Mouse (Mus musculus): ENCODE measurements around the gene Vac14. TPM values are rescaled to one million over a fixed set of nuclear protein-coding genes. Genes with fewer than 3 reads are reported as not detected.

Gene Vac14
- 32.0 and 32.7 TPM in 2 replicates for polyA plus RNA-seq (2015; fragmentation: Nextera tagmentation; extraction: Ambion mirVana)

DNA sequence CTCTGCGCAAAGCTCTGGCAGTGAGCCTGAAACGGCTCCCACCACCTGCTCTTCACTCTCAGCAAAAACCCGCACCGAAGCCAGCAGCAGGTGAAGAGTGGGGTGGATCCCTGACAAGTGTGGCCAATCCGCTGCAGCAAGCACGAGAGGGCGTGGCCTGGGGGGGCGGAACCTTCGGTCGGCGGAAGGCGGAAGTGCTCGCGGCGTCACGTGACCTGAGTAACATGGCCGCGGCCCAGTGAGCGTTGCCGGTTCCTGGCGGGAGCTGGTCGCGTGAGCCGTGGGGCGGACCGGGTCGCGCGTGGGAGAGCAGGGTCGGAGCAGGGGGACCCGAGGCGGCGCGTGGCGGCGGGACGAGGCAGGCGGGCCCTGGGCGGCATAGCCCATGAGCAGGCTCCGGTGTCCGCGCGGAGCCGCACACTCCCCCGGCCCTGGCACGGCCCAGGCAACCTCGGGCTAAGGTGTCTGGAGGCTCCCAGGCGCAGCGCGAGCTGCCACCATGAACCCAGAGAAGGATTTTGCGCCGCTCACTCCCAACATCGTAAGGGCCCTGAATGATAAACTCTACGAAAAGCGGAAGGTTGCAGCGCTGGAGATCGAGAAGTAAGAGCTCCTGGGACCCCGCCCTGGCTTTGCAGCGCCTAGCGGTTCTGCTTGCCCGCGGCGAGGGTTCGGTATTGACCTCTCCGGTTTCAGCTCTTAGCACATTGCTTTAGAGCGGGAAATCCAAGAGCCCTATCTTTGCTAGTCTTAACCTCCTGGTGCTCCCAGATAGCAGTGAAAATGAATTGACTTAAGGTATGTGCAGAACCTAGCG lies at the start of gene Vac14:
Gene Vac14 (plus strand): TSS at position 195 of the 817 bp plus-strand sequence.
- Histone ChIP-seq H3K4me2 (peak within 1 kb of the TSS; percentile 87), H3K27ac (peak within 1 kb of the TSS; percentile 79), H3K4me3 (peak within 1 kb of the TSS; percentile 68), H3K9ac (peak within 1 kb of the TSS; percentile 62), H3K4me1 (peaks cover 23% of the 10 kb centered on the region), H3K36me3 (replicated peaks) (no peaks in the 10 kb centered on the region), H3K27me3 (replicated peaks) (no peaks in the 10 kb centered on the region), H3K9me3 (no peaks in the 10 kb centered on the region)
- WGBS = under 1% methylated on average over 66 of the region's 67 CpGs
- peak; percentile 98 for ATAC-seq (replicated peaks)

DNA sequence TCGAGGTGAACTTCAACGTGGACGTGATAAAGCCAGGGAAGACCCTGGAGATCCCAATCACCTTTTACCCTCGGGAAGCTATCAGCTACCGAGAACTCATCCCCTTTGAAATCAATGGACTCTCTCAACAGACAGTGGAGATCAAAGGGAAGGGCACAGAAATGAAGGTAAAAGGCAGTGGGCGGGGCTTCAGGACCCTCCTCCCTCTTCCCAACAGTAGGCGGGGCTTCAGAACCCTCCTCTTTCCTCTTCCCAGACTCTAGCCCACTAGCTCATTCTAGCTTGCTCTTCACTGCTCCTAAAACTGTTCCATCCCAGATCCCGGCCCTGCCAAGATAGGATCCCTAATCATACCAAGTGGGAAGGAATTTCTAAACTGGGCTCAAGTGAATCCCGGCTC lies 25.7 kb upstream of the Vac14 start:
- Histone ChIP-seq H3K9ac (no peak overlapping the region), H3K4me3 (no peak overlapping the region), H3K4me2 (no peak overlapping the region), H3K36me3 (replicated peaks) (no peaks in the 10 kb centered on the region), H3K4me1 (no peaks in the 10 kb centered on the region), H3K9me3 (no peaks in the 10 kb centered on the region), H3K27ac (no peak overlapping the region), H3K27me3 (replicated peaks) (no peaks in the 10 kb centered on the region)
- no peak for ATAC-seq (replicated peaks)
- WGBS = 85% methylated on average over 9 of the region's 9 CpGs

DNA sequence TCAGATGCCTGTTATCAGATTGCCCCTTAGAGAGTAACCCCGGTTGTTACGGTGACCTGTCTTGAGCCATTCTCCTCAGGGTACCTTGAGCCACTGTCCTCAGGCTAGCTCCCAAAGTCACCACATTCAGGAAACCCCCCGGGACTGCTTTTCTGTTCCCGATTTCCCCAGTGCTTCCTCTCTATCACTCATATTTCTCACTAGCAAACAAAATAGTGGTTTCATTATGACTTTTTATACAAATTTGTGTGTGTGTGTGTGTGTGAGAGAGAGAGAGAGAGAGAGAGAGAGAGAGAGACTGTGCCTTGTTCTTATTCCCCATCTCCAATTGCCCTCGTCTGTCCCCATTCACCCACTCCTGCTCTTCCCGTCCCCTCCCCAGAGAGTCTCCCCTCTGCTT lies 24.2 kb upstream of the Vac14 start:
- Histone ChIP-seq H3K9ac (no peak overlapping the region), H3K27me3 (replicated peaks) (no peaks in the 10 kb centered on the region), H3K4me3 (no peak overlapping the region), H3K4me2 (no peak overlapping the region), H3K27ac (no peak overlapping the region), H3K4me1 (no peaks in the 10 kb centered on the region), H3K36me3 (replicated peaks) (no peaks in the 10 kb centered on the region), H3K9me3 (no peaks in the 10 kb centered on the region)
- 81% methylated on average over 6 of the region's 6 CpGs for WGBS
- no peak for ATAC-seq (replicated peaks)

DNA sequence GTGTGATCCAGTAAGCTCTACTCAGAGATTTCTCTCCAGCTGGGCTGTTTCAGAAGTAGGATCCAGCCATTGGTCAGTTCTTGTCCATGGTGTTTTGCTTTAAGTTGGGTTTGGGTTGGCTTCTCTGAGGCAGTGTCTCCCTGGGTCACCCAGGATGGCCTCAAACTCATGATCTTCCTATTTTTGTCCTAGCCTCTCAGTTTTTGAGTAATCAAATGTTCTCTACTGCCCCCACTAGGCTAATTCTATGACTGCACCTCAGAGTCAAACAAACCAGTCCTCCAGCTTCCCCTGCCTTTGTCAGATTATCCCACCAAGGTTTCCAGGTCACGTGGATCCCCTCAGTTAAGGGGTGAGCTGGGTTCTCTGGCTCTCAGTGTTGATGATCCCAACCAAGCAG lies 13.8 kb upstream of the Vac14 start:
- Histone ChIP-seq H3K27ac (no peak overlapping the region), H3K4me1 (0 out of 2 replicates have a peak, but pooled peaks cover 3% of the 10 kb centered on the region), H3K9me3 (no peaks in the 10 kb centered on the region), H3K4me2 (no peak overlapping the region), H3K27me3 (replicated peaks) (no peaks in the 10 kb centered on the region), H3K9ac (no peak overlapping the region), H3K36me3 (replicated peaks) (no peaks in the 10 kb centered on the region), H3K4me3 (no peak overlapping the region)
- WGBS = 7% methylated on average over 1 of the region's 1 CpGs
- no peak for ATAC-seq (replicated peaks)

DNA sequence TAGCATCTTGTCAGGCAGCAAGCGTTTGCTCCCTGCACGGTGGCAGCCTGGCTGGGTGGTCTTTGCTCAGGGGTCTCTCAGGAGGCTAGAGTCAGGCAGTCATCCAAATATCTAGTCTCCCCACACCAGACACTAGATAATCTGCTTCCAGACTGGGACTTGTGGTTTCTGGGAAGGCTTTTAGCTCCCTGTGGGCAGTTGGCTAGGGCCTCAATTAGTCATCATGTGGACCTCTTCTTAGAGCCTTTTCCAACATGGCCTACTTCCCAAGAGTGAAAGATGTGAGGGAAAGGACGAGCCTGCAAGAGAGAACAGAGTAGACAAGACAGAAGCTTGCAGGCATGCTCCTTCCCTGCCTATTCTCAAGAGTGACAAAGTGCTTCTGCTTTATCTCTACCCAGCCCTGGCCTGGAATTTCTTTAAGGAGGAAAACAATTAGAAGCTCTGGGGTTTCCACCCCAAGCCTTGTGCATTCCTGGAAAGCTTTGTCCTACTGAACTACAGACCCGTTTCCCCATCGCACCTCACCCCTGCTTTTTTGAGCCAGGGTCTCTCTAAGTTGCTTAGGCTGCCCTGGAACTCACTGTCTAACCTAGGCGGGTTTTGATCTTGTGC lies 12.9 kb upstream of the Vac14 start:
- no peak overlapping the region for H3K27ac ChIP-seq
- H3K4me1 ChIP-seq = 0 out of 2 replicates have a peak, but pooled peaks cover 3% of the 10 kb centered on the region
- no peaks in the 10 kb centered on the region for H3K9me3 ChIP-seq
- H3K27me3 ChIP-seq (replicated peaks) = no peaks in the 10 kb centered on the region
- no peak overlapping the region for H3K4me2 ChIP-seq
- WGBS = 56% methylated on average over 6 of the region's 6 CpGs
- H3K36me3 ChIP-seq (replicated peaks) = no peaks in the 10 kb centered on the region
- ATAC-seq (replicated peaks) = no peak
- no peak overlapping the region for H3K4me3 ChIP-seq
- H3K9ac ChIP-seq = no peak overlapping the region

DNA sequence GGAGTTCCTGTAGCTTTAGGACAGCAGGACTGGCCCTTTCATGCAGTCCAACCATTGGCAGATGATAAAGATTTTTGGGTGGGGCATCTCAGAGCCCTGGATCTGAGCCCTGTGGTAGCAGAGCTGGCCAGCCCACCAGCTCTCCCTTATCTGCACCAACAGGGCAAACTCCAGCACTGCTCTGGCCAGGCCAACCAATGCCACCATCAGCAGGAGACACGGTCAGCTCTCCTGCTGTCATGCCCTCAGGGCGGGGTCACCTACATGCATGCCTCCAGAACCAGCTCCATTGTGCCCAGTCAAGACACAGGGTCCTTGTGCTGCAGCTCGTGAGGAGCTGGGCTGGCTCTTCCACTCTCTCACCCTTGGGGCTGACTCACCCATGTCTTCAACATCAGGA lies 2.7 kb upstream of the Vac14 start:
- Histone ChIP-seq H3K9me3 (no peaks in the 10 kb centered on the region), H3K36me3 (replicated peaks) (no peaks in the 10 kb centered on the region), H3K4me1 (peaks cover 23% of the 10 kb centered on the region), H3K9ac (no peak overlapping the region), H3K4me3 (no peak overlapping the region), H3K27ac (no peak overlapping the region), H3K4me2 (no peak overlapping the region), H3K27me3 (replicated peaks) (no peaks in the 10 kb centered on the region)
- no peak for ATAC-seq (replicated peaks)
- 80% methylated on average over 3 of the region's 3 CpGs for WGBS

DNA sequence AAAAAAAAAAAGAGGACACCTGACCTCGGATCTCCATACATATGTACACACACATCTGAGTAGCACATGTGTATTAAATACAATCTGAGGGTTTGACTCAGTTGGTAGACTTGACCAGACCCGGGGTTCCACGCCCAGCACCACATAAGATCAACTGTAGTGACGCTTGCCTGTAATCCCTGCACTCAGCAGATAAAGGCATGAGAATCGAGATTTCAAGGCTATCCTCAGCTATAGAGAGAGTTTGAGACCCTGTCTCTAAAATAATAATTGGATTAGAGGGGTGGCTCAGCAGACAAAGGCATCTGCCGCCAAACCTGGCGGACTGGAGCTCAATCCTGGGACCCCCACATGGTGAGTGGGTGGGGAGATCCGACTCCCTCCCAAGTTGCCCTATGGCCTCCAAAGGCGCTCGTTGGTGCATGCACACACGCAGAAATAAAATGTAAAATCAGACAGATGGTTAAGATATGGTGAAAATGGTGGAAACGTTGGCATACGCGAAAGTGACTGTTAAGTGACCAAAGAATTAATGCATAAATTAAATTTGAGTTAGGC lies 505 bp upstream of the Vac14 start:
- 15% methylated on average over 14 of the region's 14 CpGs for WGBS
- H3K27me3 ChIP-seq (replicated peaks) = no peaks in the 10 kb centered on the region
- H3K36me3 ChIP-seq (replicated peaks) = no peaks in the 10 kb centered on the region
- H3K9ac ChIP-seq = peak overlapping the region; percentile 58
- H3K4me1 ChIP-seq = peaks cover 23% of the 10 kb centered on the region
- H3K27ac ChIP-seq = peak overlapping the region; percentile 79
- H3K4me3 ChIP-seq = peak overlapping the region; percentile 68
- ATAC-seq (replicated peaks) = peak; percentile 57
- no peaks in the 10 kb centered on the region for H3K9me3 ChIP-seq
- H3K4me2 ChIP-seq = peak overlapping the region; percentile 87

DNA sequence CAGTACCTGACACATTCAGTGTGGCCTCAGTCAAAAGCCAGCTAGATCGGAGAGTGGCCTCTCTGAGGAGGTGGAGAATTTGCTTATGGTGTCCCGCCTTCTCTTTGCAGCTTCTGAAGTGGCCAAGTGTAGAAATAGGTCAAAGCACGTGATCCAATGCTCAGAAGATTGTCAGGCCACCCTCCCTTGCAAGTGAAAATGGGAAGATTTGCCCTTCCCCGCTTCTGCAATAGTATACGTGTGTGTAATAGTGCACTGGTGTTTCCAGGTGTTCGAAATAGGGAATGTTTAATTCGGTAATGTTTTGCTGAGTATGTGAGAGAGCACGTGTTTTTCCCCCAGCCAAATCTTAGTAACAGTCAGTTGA lies 806 bp downstream of the Vac14 start:
- no peaks in the 10 kb centered on the region for H3K27me3 ChIP-seq (replicated peaks)
- peaks cover 23% of the 10 kb centered on the region for H3K4me1 ChIP-seq
- H3K9ac ChIP-seq = peak overlapping the region; percentile 62
- no peak overlapping the region for H3K27ac ChIP-seq
- H3K4me3 ChIP-seq = peak overlapping the region; percentile 68
- WGBS = 27% methylated on average over 8 of the region's 8 CpGs
- ATAC-seq (replicated peaks) = no peak
- H3K4me2 ChIP-seq = peak overlapping the region; percentile 87
- no peaks in the 10 kb centered on the region for H3K9me3 ChIP-seq
- no peaks in the 10 kb centered on the region for H3K36me3 ChIP-seq (replicated peaks)

DNA sequence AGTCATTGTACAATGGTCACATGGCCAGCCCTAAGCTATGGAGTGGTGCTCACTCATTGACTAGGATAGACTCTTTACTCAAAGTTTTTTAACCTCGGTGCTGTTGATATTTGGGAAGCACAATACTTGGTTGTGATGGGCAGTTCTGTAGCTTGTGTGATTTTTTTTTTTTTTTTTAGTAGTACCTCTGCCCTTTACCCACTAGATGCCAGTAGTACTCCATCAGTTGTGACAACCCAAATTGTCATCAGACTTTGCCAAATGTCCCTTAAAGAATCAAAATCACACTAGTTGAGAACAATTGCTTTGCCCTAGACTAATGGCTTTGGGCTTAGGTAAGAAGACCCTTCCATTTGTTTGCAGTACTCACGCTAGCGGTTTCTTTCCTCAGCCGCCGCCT lies 1.5 kb downstream of the Vac14 start:
- 90% methylated on average over 5 of the region's 5 CpGs for WGBS
- Histone ChIP-seq H3K4me2 (peak overlapping the region; percentile 87; the same call in 1 of the 2 replicates), H3K9ac (no peak overlapping the region), H3K4me3 (no peak overlapping the region), H3K36me3 (replicated peaks) (no peaks in the 10 kb centered on the region), H3K9me3 (no peaks in the 10 kb centered on the region), H3K27me3 (replicated peaks) (no peaks in the 10 kb centered on the region), H3K27ac (no peak overlapping the region), H3K4me1 (peaks cover 23% of the 10 kb centered on the region)
- no peak for ATAC-seq (replicated peaks)

DNA sequence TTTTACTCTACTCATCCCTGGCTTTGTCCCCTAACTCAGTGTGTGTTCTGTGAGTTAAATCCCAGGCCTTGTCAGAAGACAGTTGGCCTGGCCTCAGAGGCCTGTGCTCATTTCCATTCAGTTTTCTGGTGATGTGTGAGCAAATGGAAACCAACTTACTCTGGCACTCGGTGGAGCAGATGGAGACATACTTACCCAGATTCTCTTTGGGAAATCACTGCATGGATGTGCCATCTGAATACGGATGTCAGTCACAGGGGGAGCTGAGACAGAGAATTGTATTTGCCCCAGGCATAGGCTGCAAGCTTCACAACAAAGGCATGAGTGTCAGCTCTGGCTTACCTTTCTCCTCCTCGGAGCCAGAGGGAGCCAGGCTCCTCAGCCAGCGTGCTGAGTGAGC lies 8.0 kb downstream of the Vac14 start:
- Histone ChIP-seq H3K9me3 (no peaks in the 10 kb centered on the region), H3K36me3 (replicated peaks) (no peaks in the 10 kb centered on the region), H3K4me2 (no peak overlapping the region), H3K27ac (no peak overlapping the region), H3K4me3 (no peak overlapping the region), H3K4me1 (peaks cover 7% of the 10 kb centered on the region; the same call in 1 of the 2 replicates), H3K27me3 (replicated peaks) (no peaks in the 10 kb centered on the region), H3K9ac (no peak overlapping the region)
- no peak for ATAC-seq (replicated peaks)
- WGBS = 55% methylated on average over 4 of the region's 4 CpGs

DNA sequence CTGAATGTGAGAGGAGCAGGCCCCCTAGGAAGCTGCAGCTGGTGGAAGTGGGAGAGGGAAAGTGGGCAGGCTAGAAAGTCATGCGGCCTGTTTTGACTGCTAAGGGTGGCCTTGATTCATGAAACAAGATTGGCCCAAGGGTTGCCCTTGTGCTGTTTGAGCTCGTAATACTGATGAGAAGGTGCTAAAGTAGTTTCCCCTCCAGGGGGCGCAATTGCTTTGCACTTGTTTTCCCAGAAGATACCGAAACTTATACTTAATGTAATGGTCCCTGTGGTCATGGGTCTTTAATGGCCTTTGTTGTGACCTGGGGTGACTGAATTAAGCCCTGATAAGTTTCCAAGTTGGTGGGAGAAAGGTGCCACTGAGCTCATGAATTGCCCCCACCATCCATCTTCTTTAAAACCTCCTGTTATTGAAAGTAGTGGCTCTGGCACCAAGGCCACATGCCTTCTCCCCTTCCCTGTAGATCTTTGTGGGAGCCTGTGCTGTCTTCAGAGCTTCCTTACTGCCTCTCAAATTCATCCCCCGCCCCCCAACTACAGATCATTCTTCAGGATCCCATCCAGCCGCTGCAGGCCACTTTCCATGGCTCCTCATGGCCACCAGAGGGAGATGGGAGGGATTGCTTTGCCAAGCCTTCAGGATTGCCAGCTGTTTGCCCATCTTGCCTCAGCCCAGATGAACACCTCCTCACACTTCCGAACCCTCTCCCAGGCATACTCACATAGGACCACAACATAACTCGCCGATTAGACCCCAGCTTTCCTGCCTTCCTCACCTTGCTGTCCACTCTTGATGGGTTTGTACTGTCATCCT lies 11.1 kb downstream of the Vac14 start:
- Histone ChIP-seq H3K9ac (no peak overlapping the region), H3K9me3 (no peaks in the 10 kb centered on the region), H3K27me3 (replicated peaks) (no peaks in the 10 kb centered on the region), H3K36me3 (replicated peaks) (peaks cover 22% of the 10 kb centered on the region), H3K4me3 (no peak overlapping the region), H3K4me1 (peaks cover 7% of the 10 kb centered on the region; the same call in 1 of the 2 replicates), H3K4me2 (no peak overlapping the region), H3K27ac (no peak overlapping the region)
- 66% methylated on average over 9 of the region's 9 CpGs for WGBS
- no peak for ATAC-seq (replicated peaks)

DNA sequence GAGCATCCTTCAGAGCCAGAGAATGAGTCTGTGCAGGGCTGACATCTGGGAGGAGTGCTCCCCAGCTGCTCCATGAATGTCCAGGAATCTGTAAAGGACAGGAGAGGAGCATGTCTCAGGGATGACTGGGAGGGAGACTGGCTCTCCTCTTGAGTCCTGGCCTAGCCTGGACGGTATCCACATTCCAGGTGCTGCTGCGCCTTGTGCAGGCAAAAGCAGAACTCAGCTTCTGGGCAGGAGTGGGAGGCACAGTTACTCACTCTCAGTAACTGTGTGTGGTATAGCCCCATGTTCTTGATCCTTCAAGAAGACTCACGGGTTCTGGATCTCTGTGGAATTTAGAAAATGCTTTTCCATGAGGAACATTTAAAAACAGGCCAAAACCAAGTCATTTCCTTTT lies 11.7 kb downstream of the Vac14 start:
- no peak for ATAC-seq (replicated peaks)

More for the DNA sequence above, 11.7 kb downstream of the Vac14 start:
- no peaks in the 10 kb centered on the region for H3K27me3 ChIP-seq (replicated peaks)
- WGBS = 94% methylated on average over 3 of the region's 3 CpGs
- H3K9me3 ChIP-seq = no peaks in the 10 kb centered on the region
- peaks cover 25% of the 10 kb centered on the region for H3K36me3 ChIP-seq (replicated peaks)
- H3K27ac ChIP-seq = no peak overlapping the region
- H3K9ac ChIP-seq = no peak overlapping the region
- no peak overlapping the region for H3K4me2 ChIP-seq
- no peak overlapping the region for H3K4me3 ChIP-seq
- peaks cover 7% of the 10 kb centered on the region; the same call in 1 of the 2 replicates for H3K4me1 ChIP-seq
